Mouse (Mus musculus) thymus, postnatal 10 days (tissue): ENCODE measurements around the gene Atg10.

ENCODE experiments used
- DNase-seq, 2 experiments: peaks; one replicate each; pipeline ENCODE4 v3.0.0; 2021; ENCODE audit warnings: low spot score in 2 of 2

Gene Atg10

DNA sequence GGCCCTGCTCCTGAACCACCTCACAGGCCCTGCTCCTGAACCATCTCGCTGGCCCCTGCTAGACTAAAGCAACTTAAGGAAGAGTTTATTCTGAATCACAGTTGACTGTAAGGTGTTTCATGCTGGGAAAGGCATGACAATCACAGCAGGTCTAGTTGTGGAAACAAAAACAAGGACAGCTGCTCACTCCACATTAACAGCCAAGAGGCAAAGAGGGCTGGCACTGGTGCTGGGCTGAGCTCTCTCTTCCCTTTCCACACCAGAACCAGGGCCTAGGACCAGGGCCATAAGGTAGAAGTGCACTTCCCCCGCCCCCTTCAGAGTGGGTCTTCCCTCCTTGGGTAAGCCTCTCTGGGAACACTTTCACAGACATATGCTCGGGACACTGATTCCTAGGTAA is 48.4 kb downstream of the Atg10 start:
- DNase-seq = no peak

- no peak for DNase-seq
Measured at GRCm38 (mm10) chr13:91171766-91172491, 51.8 kb downstream of the Atg10 start.

- DNase-seq = no peak
Measured at GRCm38 (mm10) chr13:91171205-91171604, 52.6 kb downstream of the Atg10 start.

GRCm38 (mm10) chr13:91169529-91170319 is 54.0 kb downstream of the Atg10 start:
- no peak for DNase-seq

GRCm38 (mm10) chr13:91168486-91168885 is 55.3 kb downstream of the Atg10 start:
- DNase-seq = no peak

DNA sequence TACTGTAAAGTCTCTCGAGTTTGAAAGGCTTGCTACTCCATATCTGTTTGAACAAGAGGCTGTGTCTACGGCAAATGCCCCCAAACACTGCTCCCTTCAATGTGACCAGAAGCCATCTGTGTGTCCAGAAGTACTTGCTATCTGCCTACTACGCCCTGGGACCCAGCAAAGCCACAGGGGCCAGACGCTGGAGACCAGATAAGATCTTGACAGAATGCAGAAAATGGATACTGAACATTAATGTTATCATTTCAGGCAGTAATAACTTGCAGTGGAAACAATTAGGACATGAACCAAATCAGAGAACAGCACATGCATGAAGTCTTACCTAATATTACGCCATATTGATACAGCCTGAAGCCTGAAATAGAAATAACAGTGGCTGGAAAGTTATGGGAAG is 56.2 kb downstream of the Atg10 start:
- no peak for DNase-seq

GRCm38 (mm10) chr13:91166286-91166685 is 57.5 kb downstream of the Atg10 start:
- DNase-seq = no peak

GRCm38 (mm10) chr13:91165200-91165599 is 58.6 kb downstream of the Atg10 start:
- no peak for DNase-seq

DNA sequence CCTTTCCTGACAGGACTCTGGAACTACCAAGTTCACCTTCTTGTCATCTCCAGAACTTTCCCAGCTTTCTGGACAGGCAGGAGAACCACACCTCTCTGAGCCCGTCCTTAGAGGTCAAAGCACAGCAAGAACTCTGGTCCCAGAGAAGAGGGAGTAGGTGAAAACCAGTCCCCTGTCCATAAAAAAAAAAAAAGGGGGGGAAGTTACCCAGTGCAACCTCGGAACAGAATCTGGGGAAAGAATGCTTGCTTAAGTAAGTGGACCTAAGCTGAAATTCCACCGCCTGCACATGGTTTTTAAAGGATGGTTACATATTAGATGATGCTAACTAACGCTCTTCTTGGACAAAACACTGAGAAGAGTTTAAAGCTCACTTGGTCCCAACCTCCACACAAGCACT is 60.5 kb downstream of the Atg10 start:
- no peak for DNase-seq

- no peak for DNase-seq
Measured at GRCm38 (mm10) chr13:91162452-91162851, 61.3 kb downstream of the Atg10 start.

- DNase-seq = no peak
Measured at GRCm38 (mm10) chr13:91160616-91161015, 63.2 kb downstream of the Atg10 start.

DNA sequence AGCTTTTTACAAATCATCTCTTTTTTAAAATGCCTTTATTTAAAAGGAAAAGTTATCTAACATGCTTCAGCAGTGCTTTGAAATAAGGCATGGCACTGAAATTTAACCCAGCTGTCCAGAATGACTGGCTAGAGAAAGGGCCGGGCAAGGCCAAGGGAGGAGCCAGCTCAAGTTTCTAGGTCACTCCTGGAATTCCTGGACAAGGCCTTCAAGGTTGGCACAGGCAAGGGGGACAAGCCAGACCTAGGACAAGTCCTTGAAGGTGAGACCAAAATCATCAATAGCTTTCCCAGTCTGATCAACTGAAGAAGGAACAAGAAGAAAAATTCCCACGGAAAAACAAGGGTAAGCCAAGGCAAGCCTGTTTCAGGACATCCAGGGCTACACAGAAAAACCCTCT is 63.9 kb downstream of the Atg10 start:
- no peak for DNase-seq

GRCm38 (mm10) chr13:91157941-91158340 is 65.8 kb downstream of the Atg10 start:
- no peak for DNase-seq

DNA sequence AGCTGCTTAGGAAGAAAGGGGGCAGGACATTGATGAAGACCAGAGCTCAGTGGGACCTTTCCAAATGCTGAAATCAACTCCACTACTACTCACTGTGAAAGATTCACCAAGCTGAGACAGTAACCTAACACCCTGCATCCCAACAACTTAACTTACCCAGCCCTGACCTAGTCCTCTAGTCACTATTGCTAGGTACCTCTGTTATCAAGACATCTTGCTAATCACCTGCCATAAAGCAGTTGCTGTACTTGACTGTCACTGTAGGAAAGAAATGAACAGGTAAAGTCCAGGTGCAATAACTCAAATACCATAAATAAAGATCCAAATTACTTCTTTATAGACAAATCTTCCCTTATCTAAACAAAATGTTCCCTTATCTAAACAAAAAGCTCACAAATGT is 66.3 kb downstream of the Atg10 start:
- no peak for DNase-seq

DNA sequence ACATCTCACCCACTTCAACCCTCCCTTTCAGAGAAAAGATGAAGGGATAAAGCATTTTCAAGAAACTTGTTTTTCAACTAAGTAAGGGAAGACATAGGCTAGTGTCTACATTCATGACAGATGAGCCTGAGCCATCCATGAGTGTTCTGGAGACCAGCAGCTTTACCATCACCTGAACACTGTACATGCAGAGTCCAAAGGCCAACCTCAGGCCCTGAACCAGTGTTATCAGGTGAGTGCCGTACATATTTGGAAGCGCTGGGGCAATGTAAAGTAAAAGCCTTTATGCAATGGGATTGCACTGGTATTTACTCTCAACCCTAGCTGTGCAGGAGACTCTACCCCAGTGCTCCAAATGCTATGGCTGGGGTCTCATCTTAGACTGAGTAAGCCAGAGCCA is 66.8 kb downstream of the Atg10 start:
- no peak for DNase-seq

GRCm38 (mm10) chr13:91156308-91156707 is 67.5 kb downstream of the Atg10 start:
- DNase-seq = no peak

DNA sequence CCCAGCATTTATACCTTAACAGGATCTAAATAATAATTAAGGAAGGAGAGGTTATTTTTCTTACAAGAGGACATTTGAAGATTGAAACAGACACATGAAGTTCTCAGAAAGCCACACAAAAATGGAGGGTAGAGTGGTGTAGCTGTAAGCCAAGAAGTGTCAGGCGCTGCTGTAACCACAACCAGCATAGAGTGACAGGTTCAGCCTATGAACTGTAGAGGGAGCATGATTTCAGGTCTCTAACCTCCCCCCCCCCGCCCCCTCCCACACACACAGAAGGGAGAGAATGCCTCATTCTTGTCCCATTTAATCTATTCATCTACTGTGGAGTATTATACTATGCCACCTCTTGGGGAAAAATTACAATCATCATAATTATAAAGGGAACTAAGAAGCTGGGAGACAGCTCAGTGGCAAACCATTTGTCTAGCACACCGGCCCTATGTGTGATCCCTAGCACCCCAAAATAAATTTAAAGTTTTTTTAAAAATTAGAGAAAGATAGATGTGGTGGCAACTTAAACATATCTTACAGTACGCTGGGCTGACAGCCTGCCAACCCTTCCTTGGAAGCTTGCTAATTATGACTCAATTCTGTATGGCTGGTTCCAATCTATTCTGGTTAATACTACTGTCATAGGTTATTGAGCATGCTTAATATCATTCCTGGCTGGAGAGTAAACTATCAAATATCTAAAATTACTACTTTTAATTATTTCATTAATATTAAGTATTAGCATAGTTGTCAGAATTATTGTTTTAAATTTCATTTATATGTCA is 68.2 kb downstream of the Atg10 start:
- DNase-seq = no peak

- no peak for DNase-seq
Measured at GRCm38 (mm10) chr13:91154622-91155021, 69.1 kb downstream of the Atg10 start.

DNA sequence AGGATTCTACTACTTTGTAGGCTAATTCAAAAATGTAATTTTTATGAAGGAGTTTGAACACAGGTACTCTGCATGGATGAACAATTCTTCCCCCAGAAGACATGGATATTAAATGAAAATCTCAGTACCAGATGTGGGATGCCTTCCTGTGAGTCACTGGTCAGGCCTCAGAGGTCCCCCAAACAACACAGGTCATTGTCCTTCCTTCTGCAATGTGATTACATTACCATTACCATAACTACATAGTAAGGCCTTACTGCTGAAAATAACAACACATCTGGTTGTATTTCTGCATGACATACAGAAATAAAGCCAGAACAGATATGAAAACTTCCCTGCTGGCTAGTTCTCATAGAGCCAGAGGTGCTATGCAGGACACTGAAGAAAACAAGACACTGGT is 87.4 kb downstream of the Atg10 start:
- no peak for DNase-seq

- DNase-seq = no peak
Measured at GRCm38 (mm10) chr13:91133334-91133890, 90.4 kb downstream of the Atg10 start.

DNA sequence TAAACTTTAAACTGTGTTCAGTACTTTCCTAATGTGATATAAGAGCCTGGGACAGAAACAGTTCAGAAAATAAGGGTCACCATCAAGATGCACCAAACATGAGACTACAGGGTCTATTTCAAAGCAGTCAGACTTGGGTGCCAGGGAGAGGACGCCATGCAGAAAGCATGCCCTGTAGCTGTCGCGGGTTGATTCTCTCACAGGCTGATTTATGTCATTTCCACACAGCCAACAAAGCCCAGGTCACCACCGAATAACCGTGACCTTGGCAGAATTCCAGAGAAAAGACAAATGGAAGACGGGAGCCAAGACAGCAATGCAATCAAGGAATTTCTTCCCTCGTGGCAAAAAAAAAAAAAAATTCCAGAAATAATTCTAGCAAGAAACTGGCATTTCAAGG is 94.7 kb downstream of the Atg10 start:
- DNase-seq = no peak

GRCm38 (mm10) chr13:91128581-91128980 is 95.2 kb downstream of the Atg10 start:
- DNase-seq = no peak
